Mouse (Mus musculus) liver, embryonic 14.5 days (tissue): ENCODE results near the gene Mgp. TPM values are rescaled to one million over a fixed set of nuclear protein-coding genes. Genes with fewer than 3 reads are reported as not detected.

Source experiments
- ATAC-seq: fragments of 200-750 bp; cut with Nextera tagmentation; 2 replicates; pipeline ENCODE4 v1.8.0; 2017; ENCODE audit warnings: moderate number of reproducible peaks, mild to moderate bottlenecking, moderate library complexity; ENCODE audit not compliant: insufficient read depth
- DNase-seq, 3 experiments: peaks; one replicate each; pipeline ENCODE4 v3.0.0-alpha.2; 2012 to 2013; ENCODE audit warnings: low read depth in 3 of 3, low spot score in 3 of 3
- H3K27ac ChIP-seq: fragments of 300-500 bp; sonication (generic); 2 replicates; pipeline ENCODE4 v1.5.1; 2014; ENCODE audit warnings: moderate library complexity, mild to moderate bottlenecking, control low read depth, inconsistent platforms
- H3K27me3 ChIP-seq: fragments of 300-500 bp; sonication (generic); 2 replicates; pipeline ENCODE4 v1.6.1; 2014; ENCODE audit warnings: mild to moderate bottlenecking, low read length, moderate library complexity; ENCODE audit not compliant: control insufficient read depth, insufficient read depth
- H3K36me3 ChIP-seq: fragments of 300-500 bp; sonication (generic); replicated peaks from 2 replicates; pipeline ENCODE4 v1.6.1; 2014; ENCODE audit warnings: low read depth; ENCODE audit not compliant: control insufficient read depth, insufficient read depth
- H3K4me1 ChIP-seq, 2 experiments: fragments of 200-500 bp in 1 of 2; fragments of 300-500 bp in 1 of 2; sonication (generic) in 1 of 2; replicated peaks; 2 replicates each; pipeline ENCODE4 v1.6.1; 2012 to 2014; ENCODE audit warnings: antibody characterized with exemption in 1 of 2, inconsistent platforms in 1 of 2, low read length in 1 of 2; ENCODE audit not compliant: control insufficient read depth in 2 of 2, insufficient read depth in 2 of 2
- H3K4me2 ChIP-seq: fragments of 300-500 bp; sonication (generic); 2 replicates; pipeline ENCODE4 v1.6.1; 2014; ENCODE audit warnings: low read depth, mild to moderate bottlenecking, control low read depth, moderate library complexity
- H3K4me3 ChIP-seq, 2 experiments: fragments of 200-500 bp in 1 of 2; fragments of 300-500 bp in 1 of 2; sonication (generic) in 1 of 2; 2 replicates each; pipeline ENCODE4 v1.5.1; 2012 to 2014; ENCODE audit warnings: low read depth in 2 of 2, low read length in 2 of 2, mild to moderate bottlenecking in 2 of 2, control low read depth in 1 of 2, inconsistent platforms in 1 of 2, moderate library complexity in 1 of 2; ENCODE audit not compliant: insufficient read depth in 1 of 2
- H3K9ac ChIP-seq: fragments of 300-500 bp; sonication (generic); replicated peaks from 2 replicates; pipeline ENCODE4 v1.6.1; 2014; ENCODE audit warnings: mild to moderate bottlenecking, control low read depth, moderate library complexity
- H3K9me3 ChIP-seq: fragments of 300-500 bp; sonication (generic); 2 replicates; pipeline ENCODE4 v1.6.1; 2016; ENCODE audit warnings: low read length, mixed read lengths; ENCODE audit not compliant: control insufficient read depth
- CTCF ChIP-seq: IDR thresholded peaks from 2 replicates; pipeline ENCODE4 v1.5.1; 2016; ENCODE audit warnings: antibody characterized with exemption, low read depth, control low read depth
- EP300 ChIP-seq: IDR thresholded peaks from 2 replicates; pipeline ENCODE4 v1.6.1; 2016; ENCODE audit warnings: antibody characterized with exemption, low read depth
- WGBS: fragments of 180-500 bp; shearing (Covaris S2); extraction: QIAGEN DNeasy Blood & Tissue Kit; methylation state at CpG from one replicate; pipeline ENCODE4 v1.1.7; 2014; ENCODE audit not compliant: insufficient replicate concordance; 5-methylcytosine and 5-hydroxymethylcytosine counted together
- polyA plus RNA-seq, 2 experiments: library from polyadenylated mRNA; depleted of rRNA in 1 of 2; stranded (reverse) in 1 of 2; unstranded in 1 of 2; fragments of >200 nt; fragmentation: Nextera tagmentation in 1 of 2; extraction: Ambion mirVana in 1 of 2; gene quantifications; 2 replicates each; pipeline versions ENCODE4 v1.2.1 to v1.2.3; 2012 to 2014

Gene Mgp
- polyA plus RNA-seq, 2 experiments: 0.96 to 1.6 TPM

GRCm38 (mm10) chr6:136854361-136854781 is 21.3 kb downstream of the Mgp start:
- Histone ChIP-seq H3K4me2 (peak overlapping the region; percentile 67), H3K9me3 (no peaks in the 10 kb centered on the region), H3K27ac (no peak overlapping the region; the same call in 1 of the 2 replicates), H3K4me1 (peaks cover 31 to 51% of the 10 kb centered on the region in 2 experiments), H3K27me3 (no peaks in the 10 kb centered on the region), H3K9ac (peak overlapping the region; percentile 90), H3K4me3 (peak overlapping the region; percentile 73 to 97), H3K36me3 (peaks cover 62% of the 10 kb centered on the region)
- WGBS: 26% methylated on average over 11 of the region's 11 CpGs
- DNase-seq: no peak
- ATAC-seq: no peak
- no peak for TF ChIP-seq CTCF

GRCm38 (mm10) chr6:136852762-136853161 is 22.9 kb downstream of the Mgp start:
- Histone ChIP-seq H3K4me2 (peak overlapping the region; percentile 67), H3K27me3 (no peaks in the 10 kb centered on the region), H3K27ac (peak overlapping the region; percentile 33; the same call in 1 of the 2 replicates), H3K36me3 (peaks cover 78% of the 10 kb centered on the region), H3K4me3 (peak overlapping the region; percentile 7 to 9), H3K9ac (peak overlapping the region; percentile 27; the same call in 1 of the 2 replicates), H3K4me1 (peaks cover 31 to 51% of the 10 kb centered on the region in 2 experiments), H3K9me3 (no peaks in the 10 kb centered on the region)
- no peak for TF ChIP-seq EP300
- TF ChIP-seq CTCF: no peak
- 53% methylated on average over 3 of the region's 3 CpGs for WGBS
- no peak for ATAC-seq
- DNase-seq: no peak

DNA sequence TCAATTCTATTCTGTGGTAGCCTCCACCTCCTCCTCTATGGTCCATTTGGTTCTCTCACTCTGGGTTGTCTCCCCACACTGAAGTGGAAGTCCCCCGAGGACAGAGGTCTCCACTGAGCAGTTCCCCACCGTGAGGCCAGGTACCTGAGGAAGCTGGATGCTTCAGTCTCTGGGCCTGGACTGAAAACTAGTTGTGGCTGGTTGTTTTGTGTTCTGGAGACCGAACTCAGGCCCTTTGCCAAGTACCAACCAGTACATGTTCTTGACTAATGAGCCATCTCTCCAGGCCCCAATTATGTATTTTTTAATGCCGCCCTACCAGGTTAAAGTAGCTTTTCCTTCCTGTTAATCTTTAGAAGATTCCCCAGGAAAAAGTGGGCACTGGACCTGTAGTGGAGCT is 23.3 kb downstream of the Mgp start:
- 79% methylated on average over 4 of the region's 4 CpGs for WGBS

GRCm38 (mm10) chr6:136850267-136850666 is 25.4 kb downstream of the Mgp start:
- Histone ChIP-seq H3K27ac (no peak overlapping the region; the same call in 1 of the 2 replicates), H3K27me3 (no peaks in the 10 kb centered on the region), H3K9ac (no peak overlapping the region), H3K4me2 (no peak overlapping the region), H3K4me1 (peaks cover 31 to 51% of the 10 kb centered on the region in 2 experiments), H3K4me3 (no peak overlapping the region), H3K36me3 (peaks cover 89% of the 10 kb centered on the region), H3K9me3 (no peaks in the 10 kb centered on the region)
- ATAC-seq: no peak
- no peak for TF ChIP-seq CTCF
- TF ChIP-seq EP300: no peak
- DNase-seq: no peak
- WGBS: 50% methylated on average over 6 of the region's 6 CpGs

More for the DNA sequence above, 23.3 kb downstream of the Mgp start:
- Histone ChIP-seq H3K27me3 (no peaks in the 10 kb centered on the region), H3K36me3 (peaks cover 83% of the 10 kb centered on the region), H3K27ac (no peak overlapping the region), H3K9me3 (no peaks in the 10 kb centered on the region), H3K4me2 (peak overlapping the region; percentile 67), H3K9ac (no peak overlapping the region), H3K4me1 (peaks cover 31 to 51% of the 10 kb centered on the region in 2 experiments), H3K4me3 (peak overlapping the region in 1 of 2 experiments; percentile 7; a peak in 2 of 4 replicates)
- TF ChIP-seq EP300 (no peak), CTCF (no peak)
- DNase-seq (no peak), ATAC-seq (no peak)

GRCm38 (mm10) chr6:136848971-136849370 is 26.7 kb downstream of the Mgp start:
- Histone ChIP-seq H3K27me3 (no peaks in the 10 kb centered on the region), H3K4me2 (peak overlapping the region; percentile 47), H3K4me3 (peak overlapping the region in 1 of 2 experiments; percentile 29; a peak in 1 of 4 replicates), H3K36me3 (peaks cover 76% of the 10 kb centered on the region), H3K27ac (peak overlapping the region; percentile 68), H3K9me3 (no peaks in the 10 kb centered on the region), H3K4me1 (peaks cover 27 to 41% of the 10 kb centered on the region in 2 experiments), H3K9ac (peak overlapping the region; percentile 27; the same call in 1 of the 2 replicates)
- WGBS: 71% methylated on average over 5 of the region's 5 CpGs
- ATAC-seq (peak; percentile 25), DNase-seq (no peak)
- TF ChIP-seq EP300: no peak
- TF ChIP-seq CTCF: no peak
